Mouse (Mus musculus) erythroblast, embryonic 14.5 days (primary cell): Measurements from ENCODE around the gene Hbb-bh1.

ENCODE experiments used
- GATA1 ChIP-seq: IDR thresholded peaks from 2 replicates; pipeline ENCODE4 v1.6.1; 2012; ENCODE audit warnings: low read length, inconsistent platforms, mixed read lengths
- TAL1 ChIP-seq: IDR thresholded peaks from 3 replicates; pipeline ENCODE4 v1.6.1; 2012; ENCODE audit warnings: low read length, inconsistent platforms, mixed read lengths

DNA sequence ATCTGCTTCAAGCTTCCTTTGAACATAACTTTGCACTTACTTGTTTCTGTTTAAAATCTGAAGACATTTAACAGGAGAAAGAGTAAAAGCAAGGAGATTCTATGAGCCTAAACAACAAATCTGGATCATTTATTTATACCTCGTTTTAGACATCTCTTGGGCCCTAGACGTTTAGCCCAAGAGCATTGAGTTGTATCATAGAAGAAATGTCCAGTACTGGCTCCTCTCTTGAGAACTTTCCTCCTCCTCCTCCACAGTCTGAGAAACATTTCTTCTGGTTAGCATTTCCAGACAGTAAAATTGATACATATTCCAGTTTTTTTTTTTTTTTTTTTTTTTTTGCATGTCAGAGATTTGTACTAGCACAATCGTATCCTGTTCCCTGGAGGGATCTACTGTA lies 51.2 kb downstream of the Hbb-bh1 start, which contains the start of gene Olfr67:
- TF ChIP-seq GATA1, result no peak
- no peak for TF ChIP-seq TAL1
